Mouse (Mus musculus) heart, postnatal 0 days (tissue): ENCODE data around the gene Eif2d.

Experiments used
- CTCF ChIP-seq: IDR thresholded peaks from 2 replicates; pipeline ENCODE4 v1.5.1; 2016; ENCODE audit warnings: antibody characterized with exemption, control low read depth, low read depth
- EP300 ChIP-seq: IDR thresholded peaks from 2 replicates; pipeline ENCODE4 v1.6.1; 2016; ENCODE audit warnings: antibody characterized with exemption, low read depth

DNA sequence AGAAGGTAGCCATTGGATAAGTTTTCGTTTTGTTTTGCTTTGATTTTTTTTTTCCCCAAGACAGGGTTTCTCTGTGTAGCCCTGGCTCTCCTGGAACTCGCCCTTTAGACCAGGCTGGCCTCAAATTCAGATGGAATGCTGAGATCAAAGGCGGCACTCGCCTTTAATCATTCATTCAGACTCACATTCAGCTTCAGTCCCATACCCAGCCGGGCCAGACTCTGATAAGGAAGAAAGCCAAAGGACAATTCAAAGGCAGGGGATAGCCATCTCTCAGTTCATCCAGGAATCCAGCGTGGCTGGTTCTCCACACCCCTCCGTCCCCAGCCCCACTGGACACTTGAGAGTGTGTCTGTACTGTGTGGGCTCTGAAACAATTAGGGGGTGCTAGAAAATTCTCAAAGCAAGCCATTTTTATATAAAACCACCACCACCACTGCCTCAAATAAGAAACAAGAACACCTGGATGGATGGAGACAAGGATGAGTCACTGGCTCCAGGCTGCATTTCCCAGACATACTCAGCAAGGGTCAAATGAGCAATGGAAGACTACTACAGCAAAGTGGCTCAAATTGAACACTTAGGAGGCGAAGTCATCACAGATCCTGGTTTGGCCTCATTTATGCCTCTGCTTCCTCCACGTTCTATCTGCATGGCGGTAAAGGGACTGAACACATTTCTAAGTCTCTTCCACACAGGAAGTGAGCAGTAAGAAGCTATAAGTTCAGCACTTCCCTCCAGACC lies 29.3 kb upstream of the Eif2d start:
- TF ChIP-seq CTCF: no peak
- no peak for TF ChIP-seq EP300
